Mouse (Mus musculus) forebrain, embryonic 12.5 days (tissue): Measurements from ENCODE around the gene Fam193a. TPM values are rescaled to one million over a fixed set of nuclear protein-coding genes. Genes with fewer than 3 reads are reported as not detected.

Source experiments
- ATAC-seq: fragments of 200-750 bp; cut with Nextera tagmentation; 2 replicates; pipeline ENCODE4 v1.8.0; 2017; ENCODE audit warnings: moderate TSS enrichment; ENCODE audit not compliant: low FRiP score
- H3K27ac ChIP-seq: fragments of 300-500 bp; sonication (generic); 2 replicates; pipeline ENCODE4 v1.5.1; 2016; ENCODE audit warnings: mild to moderate bottlenecking
- H3K27me3 ChIP-seq: fragments of 300-500 bp; sonication (generic); 2 replicates; pipeline ENCODE4 v1.6.1; 2016; ENCODE audit warnings: mild to moderate bottlenecking
- H3K36me3 ChIP-seq: fragments of 300-500 bp; sonication (generic); replicated peaks from 2 replicates; pipeline ENCODE4 v1.6.1; 2016; ENCODE audit warnings: mild to moderate bottlenecking
- H3K4me1 ChIP-seq: fragments of 300-500 bp; sonication (generic); 2 replicates; pipeline ENCODE4 v1.6.1; 2016
- H3K4me2 ChIP-seq: fragments of 300-500 bp; sonication (generic); 2 replicates; pipeline ENCODE4 v1.6.1; 2016; ENCODE audit warnings: mild to moderate bottlenecking, moderate library complexity
- H3K4me3 ChIP-seq: fragments of 300-500 bp; sonication (generic); replicated peaks from 2 replicates; pipeline ENCODE4 v1.5.1; 2016; ENCODE audit warnings: mild to moderate bottlenecking
- H3K9ac ChIP-seq: fragments of 300-500 bp; sonication (generic); 2 replicates; pipeline ENCODE4 v1.6.1; 2016; ENCODE audit warnings: mild to moderate bottlenecking
- H3K9me3 ChIP-seq: fragments of 300-500 bp; sonication (generic); 2 replicates; pipeline ENCODE4 v1.6.1; 2016
- WGBS: fragments of 180-500 bp; shearing (Covaris S2); methylation state at CpG from one replicate; pipeline ENCODE4 v1.1.7; 2016; 5-methylcytosine and 5-hydroxymethylcytosine counted together
- polyA plus RNA-seq: library from polyadenylated mRNA; unstranded; fragments of >200 nt; fragmentation: Nextera tagmentation; extraction: Ambion mirVana; gene quantifications from 2 replicates; pipeline ENCODE4 v1.2.1, GENCODE M21; 2016

Gene Fam193a
- polyA plus RNA-seq, 1 experiment from 2014 or later = 19.9 TPM

- ATAC-seq = no peak
- Histone ChIP-seq H3K4me2 (no peak overlapping the region), H3K9me3 (no peaks in the 10 kb centered on the region), H3K4me1 (no peaks in the 10 kb centered on the region), H3K27ac (no peak overlapping the region), H3K9ac (no peak overlapping the region), H3K4me3 (no peak overlapping the region), H3K27me3 (no peaks in the 10 kb centered on the region), H3K36me3 (peaks cover 91% of the 10 kb centered on the region)
- 96% methylated on average over 3 of the region's 3 CpGs for WGBS
These were observed 17.6 kb upstream of the Fam193a start for GRCm38 (mm10) chr5:34352084-34352631.

- H3K4me2 ChIP-seq = no peak overlapping the region
- H3K36me3 ChIP-seq = peaks cover 63% of the 10 kb centered on the region
- H3K4me1 ChIP-seq = no peaks in the 10 kb centered on the region
- no peak overlapping the region for H3K9ac ChIP-seq
- ATAC-seq = no peak
- H3K27ac ChIP-seq = no peak overlapping the region
- H3K4me3 ChIP-seq = no peak overlapping the region
- 94% methylated on average over 3 of the region's 3 CpGs for WGBS
- no peaks in the 10 kb centered on the region for H3K27me3 ChIP-seq
- H3K9me3 ChIP-seq = no peaks in the 10 kb centered on the region
These were observed 9.5 kb upstream of the Fam193a start for GRCm38 (mm10) chr5:34360261-34360660.

GRCm38 (mm10) chr5:34363115-34363514, 6.6 kb upstream of the Fam193a start:
- Histone ChIP-seq H3K9ac (no peak overlapping the region), H3K27me3 (no peaks in the 10 kb centered on the region), H3K4me3 (no peak overlapping the region), H3K9me3 (no peaks in the 10 kb centered on the region), H3K36me3 (peaks cover 45% of the 10 kb centered on the region), H3K27ac (no peak overlapping the region), H3K4me2 (no peak overlapping the region), H3K4me1 (no peaks in the 10 kb centered on the region)
- no peak for ATAC-seq

GRCm38 (mm10) chr5:34368551-34369290, 1.0 kb upstream of the Fam193a start:
- Histone ChIP-seq H3K36me3 (peaks cover 8% of the 10 kb centered on the region), H3K9ac (peak overlapping the region; percentile 70), H3K4me3 (peak overlapping the region; percentile 96), H3K27me3 (no peaks in the 10 kb centered on the region), H3K4me2 (peak overlapping the region; percentile 51), H3K9me3 (no peaks in the 10 kb centered on the region), H3K4me1 (peaks cover 21% of the 10 kb centered on the region), H3K27ac (peak overlapping the region; percentile 89)
- no peak; the same call in 1 of the 2 replicates for ATAC-seq
- 71% methylated on average over 7 of the region's 7 CpGs for WGBS

GRCm38 (mm10) chr5:34370022-34370823, 490 bp downstream of the Fam193a start:
- no peaks in the 10 kb centered on the region for H3K27me3 ChIP-seq
- H3K4me2 ChIP-seq = peak overlapping the region; percentile 76
- H3K4me1 ChIP-seq = peaks cover 21% of the 10 kb centered on the region
- peak overlapping the region; percentile 94 for H3K9ac ChIP-seq
- peak overlapping the region; percentile 96 for H3K4me3 ChIP-seq
- H3K27ac ChIP-seq = peak overlapping the region; percentile 83
- 0 out of 2 replicates have a peak, but pooled peaks cover 3% of the 10 kb centered on the region for H3K36me3 ChIP-seq
- no peak for ATAC-seq
- under 1% methylated on average over 66 of the region's 114 CpGs for WGBS
- no peaks in the 10 kb centered on the region for H3K9me3 ChIP-seq

- Histone ChIP-seq H3K36me3 (no peaks in the 10 kb centered on the region), H3K4me2 (peak overlapping the region; percentile 76), H3K27ac (no peak overlapping the region), H3K9ac (peak overlapping the region; percentile 94), H3K4me3 (peak overlapping the region; percentile 96), H3K9me3 (no peaks in the 10 kb centered on the region), H3K27me3 (no peaks in the 10 kb centered on the region), H3K4me1 (peaks cover 21% of the 10 kb centered on the region)
- no peak for ATAC-seq
- WGBS = 37% methylated on average over 8 of the region's 8 CpGs
These were observed 1.1 kb downstream of the Fam193a start for GRCm38 (mm10) chr5:34370840-34371239.

GRCm38 (mm10) chr5:34372141-34372540, 2.4 kb downstream of the Fam193a start:
- Histone ChIP-seq H3K27me3 (no peaks in the 10 kb centered on the region), H3K4me2 (peak overlapping the region; percentile 24; the same call in 1 of the 2 replicates), H3K36me3 (no peaks in the 10 kb centered on the region; the same call in 1 of the 2 replicates), H3K27ac (no peak overlapping the region), H3K9me3 (no peaks in the 10 kb centered on the region), H3K4me3 (no peak overlapping the region), H3K4me1 (peaks cover 21% of the 10 kb centered on the region), H3K9ac (no peak overlapping the region)
- ATAC-seq = no peak

GRCm38 (mm10) chr5:34372541-34372940, 2.8 kb downstream of the Fam193a start:
- no peak for ATAC-seq
- H3K4me2 ChIP-seq = no peak overlapping the region

GRCm38 (mm10) chr5:34378787-34379186, 9.1 kb downstream of the Fam193a start:
- H3K27ac ChIP-seq = no peak overlapping the region
- no peak overlapping the region for H3K4me2 ChIP-seq
- H3K9ac ChIP-seq = no peak overlapping the region
- no peak overlapping the region for H3K4me3 ChIP-seq
- no peak for ATAC-seq
- no peaks in the 10 kb centered on the region; the same call in 1 of the 2 replicates for H3K4me1 ChIP-seq
- no peaks in the 10 kb centered on the region for H3K9me3 ChIP-seq
- no peaks in the 10 kb centered on the region; the same call in 1 of the 2 replicates for H3K36me3 ChIP-seq
- H3K27me3 ChIP-seq = no peaks in the 10 kb centered on the region

More at GRCm38 (mm10) chr5:34372541-34372940, 2.8 kb downstream of the Fam193a start:
- Histone ChIP-seq H3K4me1 (peaks cover 21% of the 10 kb centered on the region), H3K27me3 (no peaks in the 10 kb centered on the region), H3K9ac (no peak overlapping the region), H3K4me3 (no peak overlapping the region), H3K9me3 (no peaks in the 10 kb centered on the region), H3K36me3 (no peaks in the 10 kb centered on the region; the same call in 1 of the 2 replicates), H3K27ac (no peak overlapping the region)

- H3K4me2 ChIP-seq = no peak overlapping the region
- peaks cover 11% of the 10 kb centered on the region for H3K36me3 ChIP-seq
- H3K9me3 ChIP-seq = peaks cover 11% of the 10 kb centered on the region; the same call in 1 of the 2 replicates
- no peak for ATAC-seq
- H3K27ac ChIP-seq = no peak overlapping the region
- no peak overlapping the region for H3K9ac ChIP-seq
- H3K4me1 ChIP-seq = no peaks in the 10 kb centered on the region
- no peaks in the 10 kb centered on the region for H3K27me3 ChIP-seq
- WGBS = 93% methylated on average over 2 of the region's 2 CpGs
- H3K4me3 ChIP-seq = no peak overlapping the region
These were observed 12.0 kb downstream of the Fam193a start for GRCm38 (mm10) chr5:34381700-34382099.

GRCm38 (mm10) chr5:34385616-34386015, 15.9 kb downstream of the Fam193a start:
- peaks cover 18% of the 10 kb centered on the region for H3K36me3 ChIP-seq
- H3K4me2 ChIP-seq = no peak overlapping the region
- H3K27me3 ChIP-seq = no peaks in the 10 kb centered on the region
- H3K9ac ChIP-seq = no peak overlapping the region
- no peak for ATAC-seq
- no peak overlapping the region for H3K27ac ChIP-seq
- H3K9me3 ChIP-seq = peaks cover 16% of the 10 kb centered on the region
- 96% methylated on average over 5 of the region's 5 CpGs for WGBS
- no peak overlapping the region for H3K4me3 ChIP-seq
- H3K4me1 ChIP-seq = no peaks in the 10 kb centered on the region

- H3K27me3 ChIP-seq = no peaks in the 10 kb centered on the region
- H3K4me2 ChIP-seq = no peak overlapping the region
- no peak overlapping the region for H3K4me3 ChIP-seq
- no peak for ATAC-seq
- H3K4me1 ChIP-seq = no peaks in the 10 kb centered on the region
- no peak overlapping the region for H3K27ac ChIP-seq
- peaks cover 16% of the 10 kb centered on the region for H3K9me3 ChIP-seq
- peaks cover 18% of the 10 kb centered on the region for H3K36me3 ChIP-seq
- WGBS = 98% methylated on average over 2 of the region's 2 CpGs
- H3K9ac ChIP-seq = no peak overlapping the region
These were observed 17.0 kb downstream of the Fam193a start for GRCm38 (mm10) chr5:34386744-34387143.
